Mouse (Mus musculus) liver, adult 2 months (tissue): ENCODE measurements at regions not wholly inside any gene's neighbourhood (a gene's known extent, or its start where the extent isn't known, plus 50 kb on each side); places are given as distances from the start of the nearest gene placed in this dataset.

ENCODE experiments used
- DNase-seq: peaks from one replicate; pipeline ENCODE4 v3.0.0-alpha.2; 2011; ENCODE audit warnings: low read depth, low spot score; ENCODE audit errors: extremely low read depth
- H3K27ac ChIP-seq: fragments of 200-500 bp; replicated peaks from 2 replicates; pipeline ENCODE4 v1.5.1; 2012; ENCODE audit warnings: low read depth, mild to moderate bottlenecking, control low read depth, inconsistent platforms, low read length; ENCODE audit not compliant: insufficient read depth
- H3K27me3 ChIP-seq: fragments of 200-500 bp; 2 replicates; pipeline ENCODE4 v1.6.1; 2012; ENCODE audit warnings: mild to moderate bottlenecking, moderate library complexity, low read length, inconsistent platforms; ENCODE audit not compliant: control insufficient read depth, insufficient read depth
- H3K36me3 ChIP-seq: fragments of 200-500 bp; 2 replicates; pipeline ENCODE4 v1.6.1; 2012; ENCODE audit warnings: low read length, inconsistent platforms; ENCODE audit not compliant: control insufficient read depth, insufficient read depth
- H3K4me1 ChIP-seq: fragments of 200-500 bp; 2 replicates; pipeline ENCODE4 v1.6.1; 2011; ENCODE audit warnings: low read length; ENCODE audit not compliant: control insufficient read depth, insufficient read depth
- H3K4me3 ChIP-seq: fragments of 200-500 bp; 2 replicates; pipeline ENCODE4 v1.5.1; 2011; ENCODE audit warnings: low read depth, mild to moderate bottlenecking, control low read depth, low read length, moderate library complexity; ENCODE audit not compliant: insufficient read depth
- H3K79me2 ChIP-seq: fragments of 200-500 bp; 2 replicates; pipeline ENCODE4 v1.6.1; 2012; ENCODE audit warnings: inconsistent platforms, mild to moderate bottlenecking, low read length, moderate library complexity; ENCODE audit not compliant: control insufficient read depth, insufficient read depth
- H3K9ac ChIP-seq: fragments of 200-500 bp; 2 replicates; pipeline ENCODE4 v1.6.1; 2012; ENCODE audit warnings: low read depth, mild to moderate bottlenecking, control low read depth, inconsistent platforms, low read length
- CTCF ChIP-seq: fragments of 200-500 bp; IDR thresholded peaks from 2 replicates; pipeline ENCODE4 v1.5.1; 2011; ENCODE audit warnings: low read depth, low read length, control low read depth
- POLR2A ChIP-seq: fragments of 200-500 bp; IDR thresholded peaks from 2 replicates; pipeline ENCODE4 v1.6.1; 2011; ENCODE audit warnings: low read length, control low read depth; ENCODE audit not compliant: insufficient read depth; ENCODE audit errors: extremely low read depth
- WGBS: fragments of 180-500 bp; shearing (Covaris S2); methylation state at CpG from one replicate; pipeline ENCODE4 v1.1.7; 2018; 5-methylcytosine and 5-hydroxymethylcytosine counted together

DNA sequence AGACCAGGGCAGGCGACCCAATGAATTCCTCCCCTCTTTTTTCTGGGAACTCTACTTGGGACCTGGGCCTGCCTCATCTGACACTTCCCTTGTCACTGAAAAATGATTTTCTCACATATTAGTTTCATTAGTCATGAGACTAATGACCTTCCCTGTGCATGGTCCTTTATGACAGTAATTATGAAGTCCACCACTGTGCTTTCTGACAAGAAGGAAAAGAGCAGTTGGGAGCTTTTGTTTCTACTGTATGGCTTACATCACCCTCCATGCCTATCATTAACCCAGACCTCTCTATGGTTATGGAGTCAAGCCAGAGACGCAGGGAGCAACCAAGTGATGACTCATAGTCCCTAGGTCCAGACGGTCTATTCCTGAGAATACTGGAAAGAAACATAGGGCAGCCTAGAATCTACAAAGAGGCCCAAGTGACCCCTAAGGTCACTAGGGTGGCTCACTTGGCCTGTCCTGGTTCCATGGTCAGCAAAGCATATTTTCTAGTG, 109.8 kb upstream of the Plxna4 start:
- Histone ChIP-seq H3K4me3 (no peak overlapping the region), H3K36me3 (no peaks in the 10 kb centered on the region), H3K79me2 (no peaks in the 10 kb centered on the region), H3K27me3 (no peaks in the 10 kb centered on the region), H3K27ac (no peak overlapping the region), H3K4me1 (no peaks in the 10 kb centered on the region), H3K9ac (no peak overlapping the region)
- TF ChIP-seq CTCF (no peak), POLR2A (no peak)
- 63% methylated on average over 3 of the region's 3 CpGs for WGBS
- no peak for DNase-seq

DNA sequence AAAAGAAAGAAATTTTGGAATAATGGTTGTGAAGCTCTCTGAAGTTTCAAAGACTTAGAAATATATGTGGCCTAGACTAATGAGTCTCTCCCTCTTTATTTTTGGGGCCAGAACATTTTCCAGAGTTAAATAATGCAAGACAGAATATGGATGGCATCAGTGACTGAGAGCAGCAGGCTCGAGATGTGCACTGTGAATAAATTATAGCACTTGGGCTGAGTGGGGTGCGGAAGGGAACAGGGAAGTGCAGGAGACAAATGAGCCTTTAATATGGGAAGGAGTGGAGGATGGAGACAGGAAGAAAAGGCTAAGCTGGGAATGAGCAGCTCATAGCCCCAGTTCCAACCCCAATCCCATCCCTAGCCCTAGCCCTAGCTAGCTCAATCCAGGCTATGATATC, 108.0 kb upstream of the Plxna4 start:
- H3K36me3 ChIP-seq, result no peaks in the 10 kb centered on the region
- no peak overlapping the region for H3K4me3 ChIP-seq
- no peak overlapping the region for H3K27ac ChIP-seq
- DNase-seq, result no peak
- 72% methylated on average over 2 of the region's 2 CpGs for WGBS
- no peak for TF ChIP-seq POLR2A
- no peak for TF ChIP-seq CTCF
- no peaks in the 10 kb centered on the region for H3K79me2 ChIP-seq
- H3K9ac ChIP-seq, result no peak overlapping the region
- H3K27me3 ChIP-seq, result no peaks in the 10 kb centered on the region
- no peaks in the 10 kb centered on the region for H3K4me1 ChIP-seq

DNA sequence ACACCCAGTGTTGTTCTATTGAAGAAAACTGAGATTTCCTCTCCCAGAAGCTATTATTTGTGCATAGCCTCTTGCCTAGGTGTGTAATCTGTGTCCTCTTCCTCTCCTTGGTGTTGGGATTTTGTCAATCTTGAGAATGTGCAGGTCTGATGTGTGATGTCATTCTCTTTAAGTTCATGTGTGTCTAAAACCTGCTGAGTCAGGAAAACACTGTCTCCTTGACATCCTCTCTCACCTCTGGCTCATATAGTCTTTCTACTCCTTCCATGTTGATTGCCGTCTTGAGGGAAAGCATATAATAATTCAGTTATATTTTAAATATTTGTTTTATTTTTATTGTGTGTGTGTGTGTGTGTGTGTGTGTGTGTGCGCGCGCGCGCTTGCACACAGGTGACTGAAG, 84.6 kb upstream of the Plxna4 start:
- no peaks in the 10 kb centered on the region for H3K27me3 ChIP-seq
- no peak overlapping the region for H3K9ac ChIP-seq
- H3K4me3 ChIP-seq, result no peak overlapping the region
- no peaks in the 10 kb centered on the region for H3K79me2 ChIP-seq
- no peaks in the 10 kb centered on the region for H3K36me3 ChIP-seq
- 96% methylated on average over 6 of the region's 6 CpGs for WGBS
- TF ChIP-seq POLR2A, result no peak
- no peak overlapping the region for H3K27ac ChIP-seq
- H3K4me1 ChIP-seq, result no peaks in the 10 kb centered on the region
- no peak for DNase-seq

DNA sequence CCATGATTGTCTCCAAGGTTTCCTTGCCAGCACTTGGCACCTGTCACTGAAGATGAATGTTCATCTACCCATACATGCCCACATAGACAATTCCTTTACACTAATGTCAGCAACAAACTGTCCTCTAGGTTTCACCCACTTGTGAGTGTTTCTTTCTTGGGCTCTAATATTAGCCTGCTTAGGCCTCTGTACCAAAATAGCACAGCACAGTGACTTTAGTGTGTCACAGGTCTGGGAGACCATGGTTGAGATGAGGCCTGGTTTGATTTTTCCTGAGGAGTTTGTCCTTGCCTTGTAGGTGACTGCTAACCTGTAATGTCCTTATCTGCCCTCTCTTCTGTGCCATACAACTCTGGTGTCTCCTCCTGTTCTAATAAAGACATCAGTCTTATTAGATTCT, 71.8 kb upstream of the Plxna4 start:
- no peaks in the 10 kb centered on the region; the same call in 1 of the 2 replicates for H3K27me3 ChIP-seq
- H3K4me1 ChIP-seq, result no peaks in the 10 kb centered on the region
- no peaks in the 10 kb centered on the region for H3K36me3 ChIP-seq
- no peak overlapping the region for H3K27ac ChIP-seq
- H3K9ac ChIP-seq, result no peak overlapping the region
- H3K4me3 ChIP-seq, result no peak overlapping the region
- DNase-seq, result no peak
- no peaks in the 10 kb centered on the region for H3K79me2 ChIP-seq
- TF ChIP-seq CTCF (no peak), POLR2A (no peak)

DNA sequence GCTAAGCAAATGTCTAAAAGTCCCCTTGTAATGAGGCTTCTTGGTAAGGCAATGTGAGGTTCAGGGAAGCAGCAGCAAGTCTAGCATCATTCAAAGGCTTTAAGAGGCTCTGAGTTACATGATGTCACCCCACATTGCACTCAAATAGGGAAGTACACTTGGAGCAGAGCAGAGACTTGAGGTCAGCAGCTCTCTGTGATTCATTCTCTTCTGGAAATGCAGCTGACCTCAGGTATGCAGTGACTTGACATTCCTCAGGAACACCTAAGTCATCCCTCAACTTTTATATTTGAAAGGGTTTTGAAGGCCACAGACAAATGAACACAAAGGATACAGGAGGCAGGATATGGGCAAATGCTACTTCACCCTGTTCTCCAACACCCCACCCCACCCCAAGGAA, 69.4 kb upstream of the Plxna4 start:
- Histone ChIP-seq H3K4me3 (no peak overlapping the region), H3K4me1 (no peaks in the 10 kb centered on the region), H3K79me2 (no peaks in the 10 kb centered on the region), H3K9ac (no peak overlapping the region), H3K36me3 (no peaks in the 10 kb centered on the region), H3K27ac (no peak overlapping the region), H3K27me3 (no peaks in the 10 kb centered on the region; the same call in 1 of the 2 replicates)
- no peak for TF ChIP-seq POLR2A
- TF ChIP-seq CTCF, result no peak
- DNase-seq, result no peak

DNA sequence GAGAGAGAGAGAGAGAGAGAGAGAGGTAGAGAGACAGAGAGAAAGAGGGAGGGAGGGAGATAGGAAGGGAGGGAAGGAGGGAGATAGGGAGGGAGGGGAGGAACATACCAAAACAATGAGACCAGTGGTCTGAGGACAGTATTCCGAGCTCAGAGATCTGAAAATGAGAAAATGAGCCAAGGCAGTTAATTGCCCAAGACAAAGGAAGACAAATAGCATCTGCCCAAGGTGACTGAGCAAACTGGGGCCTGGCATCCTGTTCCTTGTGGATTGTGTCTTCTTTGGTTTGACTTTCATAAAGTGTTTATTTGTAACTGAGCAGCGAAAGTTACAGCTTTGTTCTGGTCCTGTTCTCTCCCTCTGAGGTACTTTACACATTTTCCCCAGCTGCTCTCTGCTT, 66.2 kb upstream of the Plxna4 start:
- H3K27ac ChIP-seq, result no peak overlapping the region
- no peaks in the 10 kb centered on the region for H3K4me1 ChIP-seq
- no peaks in the 10 kb centered on the region; the same call in 1 of the 2 replicates for H3K27me3 ChIP-seq
- TF ChIP-seq POLR2A (no peak), CTCF (no peak)
- no peak overlapping the region for H3K4me3 ChIP-seq
- H3K79me2 ChIP-seq, result no peaks in the 10 kb centered on the region
- H3K36me3 ChIP-seq, result no peaks in the 10 kb centered on the region
- DNase-seq, result no peak
- 64% methylated on average over 2 of the region's 2 CpGs for WGBS
- no peak overlapping the region for H3K9ac ChIP-seq
